Mouse (Mus musculus) left cerebral cortex, adult 11 months (tissue): Measurements from ENCODE around the gene H2-Ab1.
"Not testable (repeated sequence)": the region's sequence is repeated elsewhere in the genome, so short reads cannot be mapped to it uniquely, and the experiment has no call there.

Experiments
- DNase-seq: peaks from one replicate; pipeline ENCODE4 v3.0.0; 2022; ENCODE audit warnings: low spot score

H2-Ab1 gene

DNA sequence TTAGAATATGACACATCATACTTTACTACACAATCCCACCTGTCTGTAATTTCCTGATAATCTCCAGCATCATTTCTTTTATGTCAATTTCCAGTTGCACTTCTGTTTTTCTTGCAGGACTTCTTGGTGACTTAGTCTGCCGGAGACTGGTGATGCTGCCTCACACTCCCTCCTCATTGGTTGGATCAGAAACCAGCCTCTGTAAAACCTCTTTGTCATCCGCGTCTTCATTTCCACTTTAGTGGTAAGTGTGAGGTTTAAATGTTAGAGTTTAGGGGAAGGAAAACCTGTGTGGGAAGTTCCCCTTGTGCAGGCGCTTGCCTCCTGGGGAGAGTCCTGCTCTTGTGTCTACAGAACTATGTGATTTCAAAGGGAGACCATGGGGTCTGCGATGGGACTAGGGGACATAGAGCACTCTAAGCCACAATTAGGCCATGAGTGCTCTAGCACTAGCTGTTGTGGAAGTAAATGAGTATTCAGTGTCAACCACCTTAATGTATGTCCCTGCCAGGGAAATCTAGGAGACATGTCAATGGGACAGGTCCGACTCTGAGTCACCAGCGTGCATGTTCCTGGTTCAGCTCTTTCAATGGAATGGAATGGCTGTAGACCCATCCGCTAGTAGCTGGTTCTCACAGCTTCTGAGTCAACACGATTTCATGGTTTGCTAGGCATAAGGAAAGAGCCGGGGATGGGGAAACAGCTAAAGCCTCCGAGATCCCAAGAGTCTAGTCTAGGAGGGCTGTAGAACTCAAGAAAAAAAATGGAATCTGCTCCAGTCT lies at the start of gene H2-Ab1:
Gene H2-Ab1, plus strand, starts transcription at position 96 of the 782 bp plus-strand sequence.
- peak; percentile 71 for DNase-seq

DNA sequence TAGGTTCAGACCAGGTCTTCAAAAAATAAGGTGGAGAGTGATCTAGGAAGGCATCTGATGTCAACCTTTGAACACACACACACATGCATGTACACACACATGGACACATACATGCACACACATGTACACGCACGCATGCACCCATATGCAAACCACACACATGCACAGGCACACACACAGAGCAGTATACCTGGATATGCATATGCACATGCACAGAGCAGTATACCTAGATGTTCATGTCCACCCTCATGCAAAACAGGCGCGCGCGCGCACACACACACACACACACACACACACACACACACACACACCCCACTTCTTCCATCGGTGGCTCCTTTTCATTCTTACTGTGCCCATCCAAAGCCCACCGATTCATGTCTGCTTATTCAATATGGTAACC lies 49.6 kb upstream of the H2-Ab1 start:
- no peak for DNase-seq

DNA sequence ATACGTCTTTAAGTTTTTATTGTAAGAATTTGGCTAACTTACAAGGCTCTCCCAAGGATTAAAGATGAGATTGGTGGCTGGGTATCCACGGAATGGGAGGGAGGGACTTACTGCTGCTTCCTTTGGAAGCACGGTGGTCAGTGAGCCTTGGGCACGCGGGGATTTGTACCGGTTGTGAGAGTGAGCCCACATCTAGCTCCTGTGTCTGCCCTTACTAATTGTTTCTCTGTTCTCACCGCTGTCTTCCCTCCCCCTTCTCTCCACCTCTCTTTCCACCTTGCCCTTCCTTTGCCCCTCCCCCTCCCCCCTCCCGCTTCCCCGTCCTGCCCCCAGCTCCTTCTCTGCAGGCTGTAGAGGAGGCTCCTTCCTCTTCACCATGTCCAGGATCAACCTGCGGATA lies 49.1 kb upstream of the H2-Ab1 start:
- no peak for DNase-seq

DNA sequence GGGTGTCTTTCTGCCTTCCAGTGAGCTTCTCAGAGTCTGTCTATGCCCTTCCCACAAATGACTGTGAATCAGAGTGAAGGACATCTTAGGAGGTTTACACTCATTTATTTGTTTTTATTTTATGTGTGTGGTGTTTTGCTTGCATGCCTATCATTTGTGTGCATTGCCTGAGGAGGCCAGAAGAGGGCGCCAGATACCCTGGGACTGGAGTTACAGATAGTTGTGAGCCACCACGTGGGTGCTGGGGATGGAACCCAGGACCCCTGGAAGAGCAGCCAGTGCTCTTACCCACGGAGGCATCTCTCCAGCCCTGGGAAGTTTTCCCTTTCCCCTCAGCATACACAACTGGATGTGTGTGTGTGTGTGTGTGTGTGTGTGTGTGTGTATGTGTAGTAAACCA lies 47.8 kb upstream of the H2-Ab1 start:
- no peak for DNase-seq

DNA sequence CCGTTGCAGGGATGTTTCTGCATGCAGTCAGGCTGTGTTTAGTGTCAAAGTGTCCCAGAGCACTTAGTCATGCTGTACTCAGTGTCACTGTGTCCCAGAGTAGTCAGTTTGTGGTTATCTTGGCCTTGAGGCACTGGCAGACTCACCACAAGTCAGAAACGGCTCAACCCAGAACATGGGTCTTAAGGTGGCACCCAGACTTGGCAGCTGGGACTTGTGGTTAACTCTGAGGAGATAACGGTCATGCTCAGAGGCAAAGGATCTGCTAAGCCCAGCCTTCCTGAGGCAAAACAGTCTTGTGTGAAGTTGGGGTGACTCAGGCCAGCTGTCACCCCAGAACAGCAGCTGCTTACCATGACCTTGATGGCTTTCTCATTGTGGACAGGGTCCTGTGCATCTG lies 46.9 kb upstream of the H2-Ab1 start:
- no peak for DNase-seq

DNA sequence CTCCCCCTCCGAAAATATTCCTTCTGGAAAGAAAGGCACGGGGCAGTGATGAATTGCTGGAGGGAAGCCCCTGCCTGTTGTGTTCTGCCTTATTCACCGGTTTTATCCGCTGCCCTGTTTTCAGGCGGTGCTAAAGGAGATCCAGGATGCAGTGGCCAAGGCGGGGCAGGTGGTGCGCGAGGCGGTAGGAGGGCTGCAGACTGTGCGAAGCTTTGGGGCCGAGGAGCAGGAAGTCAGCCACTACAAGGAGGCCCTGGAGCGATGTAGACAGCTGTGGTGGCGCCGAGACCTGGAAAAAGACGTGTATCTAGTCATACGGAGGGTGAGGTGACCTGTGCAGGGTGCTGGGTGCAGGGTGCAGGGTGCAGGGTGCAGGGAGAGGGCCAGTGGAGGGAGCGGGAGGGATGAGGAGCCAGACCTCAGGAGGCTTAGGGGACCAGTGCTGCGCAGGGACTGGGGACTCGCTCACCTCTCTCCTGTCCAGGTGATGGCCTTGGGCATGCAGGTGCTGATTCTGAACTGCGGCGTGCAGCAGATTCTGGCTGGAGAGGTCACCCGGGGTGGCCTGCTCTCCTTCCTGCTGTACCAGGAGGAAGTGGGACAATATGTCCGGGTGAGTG lies 45.6 kb upstream of the H2-Ab1 start:
- DNase-seq, result no peak

DNA sequence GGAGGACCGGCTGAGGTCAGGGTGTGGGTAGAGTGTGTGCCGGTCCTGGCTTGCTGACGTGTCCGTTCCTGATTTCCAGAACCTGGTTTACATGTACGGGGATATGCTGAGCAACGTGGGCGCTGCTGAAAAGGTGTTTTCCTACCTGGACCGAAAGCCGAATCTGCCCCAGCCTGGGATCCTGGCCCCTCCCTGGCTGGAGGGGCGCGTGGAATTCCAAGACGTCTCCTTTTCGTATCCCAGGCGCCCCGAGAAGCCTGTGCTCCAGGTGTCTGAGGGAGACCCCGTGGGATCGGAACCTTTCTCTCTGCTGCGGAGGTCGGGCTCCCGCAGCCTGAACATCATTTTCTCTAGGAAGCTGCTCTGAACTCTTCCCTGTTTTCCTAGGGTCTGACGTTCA lies 43.6 kb upstream of the H2-Ab1 start:
- no peak for DNase-seq

DNA sequence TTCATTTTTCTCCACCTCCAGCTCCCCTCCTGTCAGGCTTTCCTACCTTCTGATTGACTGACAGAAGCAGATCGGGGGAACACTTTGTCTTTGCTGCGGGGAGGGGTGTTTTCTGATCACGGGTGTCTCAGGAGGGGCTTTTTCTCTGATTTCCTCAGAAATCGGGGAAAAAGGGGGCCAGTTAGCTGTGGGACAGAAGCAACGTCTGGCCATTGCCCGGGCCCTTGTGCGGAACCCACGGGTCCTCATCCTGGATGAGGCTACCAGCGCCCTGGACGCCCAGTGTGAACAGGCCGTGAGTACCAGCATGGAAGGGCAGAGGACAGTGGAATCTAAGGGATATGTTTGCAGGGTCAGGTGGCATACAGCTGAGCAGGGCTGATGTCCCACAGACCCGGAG lies 42.3 kb upstream of the H2-Ab1 start:
- DNase-seq, result no peak

DNA sequence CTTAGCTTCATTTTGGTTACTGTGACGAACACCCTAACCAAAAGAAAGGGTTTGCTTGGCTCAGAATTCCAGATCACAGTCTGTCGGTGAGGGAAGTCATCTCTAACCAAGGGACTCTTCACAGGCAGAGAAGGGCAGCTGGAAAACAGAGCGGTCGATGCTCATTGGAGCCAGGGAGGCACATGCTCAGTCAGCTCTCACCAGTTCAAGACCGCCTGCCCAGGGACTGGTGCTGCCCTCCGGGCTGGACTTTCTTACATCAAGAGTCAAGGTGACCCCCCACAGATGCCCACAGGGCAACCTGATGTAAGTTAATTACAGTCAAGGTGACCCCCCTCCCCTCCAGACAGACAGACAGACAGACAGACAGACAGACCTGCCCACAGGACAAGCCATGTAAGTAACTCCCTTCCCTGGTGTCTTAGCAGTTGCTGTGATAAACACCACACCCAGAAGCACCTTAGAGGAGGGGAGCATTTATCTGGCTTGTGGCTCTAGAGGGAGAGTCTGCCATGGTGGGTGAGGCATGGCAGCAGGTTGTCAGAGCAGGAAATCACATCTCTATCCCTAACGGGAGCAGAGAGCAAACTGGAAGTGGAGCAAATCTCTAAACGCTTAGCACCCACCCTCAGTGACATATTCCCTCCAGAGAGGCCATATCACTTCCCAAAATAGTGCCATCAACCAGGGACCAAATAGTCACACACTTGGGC lies 40.1 kb upstream of the H2-Ab1 start:
- no peak for DNase-seq

DNA sequence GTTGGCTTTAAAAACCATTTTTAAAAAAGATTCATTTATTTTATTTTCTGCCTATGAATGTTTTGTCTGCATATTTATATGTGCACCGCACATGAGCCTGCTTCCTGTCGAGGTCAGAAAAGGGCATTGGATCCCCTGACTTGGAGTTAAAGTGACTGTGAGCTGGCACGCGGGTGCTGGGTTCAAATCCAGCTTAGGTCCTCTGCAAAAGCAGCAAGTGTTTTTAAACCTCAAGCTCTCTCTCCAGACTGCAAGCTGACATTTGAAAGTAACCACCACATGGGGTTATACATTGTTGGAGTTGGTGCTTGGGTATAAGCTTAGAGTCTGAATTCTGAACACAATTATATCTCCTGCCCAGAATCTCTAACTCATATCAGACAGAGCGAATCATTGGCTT lies 39.5 kb upstream of the H2-Ab1 start:
- DNase-seq, result no peak

DNA sequence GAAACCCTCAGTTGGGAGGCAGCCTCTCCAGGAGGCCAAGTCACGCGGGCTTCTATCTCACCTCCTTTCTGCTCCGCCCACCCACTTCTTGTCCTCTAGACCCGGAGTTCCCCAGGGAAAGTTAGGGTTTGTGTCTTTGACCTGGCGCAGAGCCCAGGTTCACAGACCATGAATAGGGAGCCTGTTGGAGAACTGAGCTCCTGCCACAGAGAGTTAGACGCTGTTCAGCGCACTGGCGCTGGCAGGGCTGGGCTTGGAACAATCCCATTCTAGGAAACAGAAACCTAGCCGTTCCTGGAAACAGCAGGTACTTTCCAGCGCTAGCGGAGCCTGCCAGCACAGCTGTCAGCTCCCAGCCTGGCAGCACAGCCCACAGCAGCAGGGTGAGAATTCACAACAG lies 38.8 kb upstream of the H2-Ab1 start:
- DNase-seq, result no peak

DNA sequence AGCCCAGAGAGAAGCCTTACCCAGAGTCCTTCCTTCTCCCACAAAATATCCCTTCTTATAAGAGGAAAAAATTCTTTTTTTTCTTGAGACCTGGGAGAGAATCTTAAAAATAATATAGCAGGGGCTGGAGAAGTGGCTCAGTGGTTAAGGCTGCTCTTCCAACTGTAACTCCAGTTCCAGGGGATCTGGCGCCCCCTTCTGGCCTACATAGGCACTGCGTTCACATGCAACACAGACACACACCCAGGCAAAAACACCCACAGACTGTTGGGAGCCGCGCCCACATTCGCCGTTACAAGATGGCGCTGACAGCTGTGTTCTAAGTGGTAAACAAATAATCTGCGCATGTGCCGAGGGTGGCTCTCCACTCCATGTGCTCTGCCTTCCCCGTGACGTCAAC lies 38.4 kb upstream of the H2-Ab1 start:
- DNase-seq, result not testable (repeated sequence)

DNA sequence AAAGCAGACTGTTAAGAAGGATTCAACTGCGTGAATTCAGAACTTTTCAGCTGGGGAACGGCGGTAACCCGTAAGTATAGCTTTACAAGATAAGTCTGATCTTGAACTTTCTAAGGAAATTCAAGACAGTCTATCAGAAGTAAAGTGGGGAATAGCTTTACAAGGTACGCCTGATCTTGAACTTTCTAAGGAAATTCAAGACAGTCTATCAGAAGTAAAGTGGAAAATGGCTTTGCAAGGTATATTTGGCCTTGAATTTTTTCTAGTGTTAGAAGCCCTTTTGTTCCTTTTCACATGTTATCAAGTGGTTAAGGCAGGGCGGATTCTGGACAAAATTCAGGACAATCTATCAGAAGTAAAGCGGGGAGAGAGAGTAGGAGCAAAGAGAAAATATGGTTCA lies 37.7 kb upstream of the H2-Ab1 start:
- DNase-seq, result peak; percentile 42

DNA sequence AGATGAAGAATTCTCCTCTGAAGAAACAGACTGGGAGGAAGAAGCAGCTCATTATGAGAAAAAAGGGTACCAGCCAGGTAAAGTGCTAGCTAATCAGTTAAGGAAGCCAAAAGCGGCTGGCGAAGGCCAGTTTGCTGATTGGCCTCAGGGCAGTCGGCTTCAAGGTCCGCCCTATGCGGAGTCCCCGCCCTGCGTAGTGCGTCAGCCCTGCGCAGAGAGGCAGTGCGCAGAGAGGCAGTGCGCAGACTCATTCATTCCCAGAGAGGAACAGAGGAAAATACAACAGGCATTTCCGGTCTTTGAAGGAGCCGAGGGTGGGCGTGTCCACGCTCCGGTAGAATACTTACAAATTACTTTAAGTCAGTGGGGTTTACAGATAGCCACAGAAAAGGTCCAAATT lies 37.1 kb upstream of the H2-Ab1 start:
- DNase-seq, result not testable (repeated sequence)

DNA sequence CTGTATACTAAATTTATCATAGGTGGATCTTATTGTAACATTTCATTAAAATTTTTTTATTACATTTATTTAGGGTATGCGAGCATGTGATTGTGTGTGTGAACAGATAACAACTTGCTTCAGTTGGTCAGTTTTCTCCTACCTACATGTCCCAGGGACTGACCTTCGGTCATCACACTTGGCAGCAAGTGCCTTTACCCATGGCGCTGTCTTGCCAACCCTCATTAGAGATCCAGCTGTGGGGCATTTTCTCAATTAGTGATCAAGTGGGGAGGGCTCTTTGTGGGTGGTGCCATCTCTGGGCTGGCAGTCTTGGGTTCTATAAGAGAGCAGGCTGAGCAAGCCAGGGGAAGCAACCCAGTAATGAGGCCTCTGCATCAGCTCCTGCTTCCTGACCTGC lies 32.7 kb upstream of the H2-Ab1 start:
- DNase-seq, result no peak

DNA sequence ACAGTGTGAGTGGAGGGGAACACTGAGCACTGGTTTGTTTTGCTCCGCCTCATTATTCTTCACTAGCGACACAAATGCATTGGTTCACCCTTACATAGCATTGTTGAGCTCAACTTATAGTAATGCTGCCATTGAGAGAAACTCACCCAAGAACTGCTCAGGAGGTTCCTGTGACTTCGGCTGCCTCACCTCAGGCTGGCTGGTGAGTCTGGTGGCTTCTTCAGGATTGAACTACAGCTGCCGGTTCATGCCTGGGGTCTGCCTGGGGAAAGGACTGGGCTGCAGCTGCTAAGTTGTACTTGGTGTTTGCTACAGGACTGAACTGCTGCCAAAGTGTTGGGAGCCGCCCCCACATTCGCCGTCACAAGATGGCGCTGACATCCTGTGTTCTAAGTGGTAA lies 32.1 kb upstream of the H2-Ab1 start:
- DNase-seq, result no peak

DNA sequence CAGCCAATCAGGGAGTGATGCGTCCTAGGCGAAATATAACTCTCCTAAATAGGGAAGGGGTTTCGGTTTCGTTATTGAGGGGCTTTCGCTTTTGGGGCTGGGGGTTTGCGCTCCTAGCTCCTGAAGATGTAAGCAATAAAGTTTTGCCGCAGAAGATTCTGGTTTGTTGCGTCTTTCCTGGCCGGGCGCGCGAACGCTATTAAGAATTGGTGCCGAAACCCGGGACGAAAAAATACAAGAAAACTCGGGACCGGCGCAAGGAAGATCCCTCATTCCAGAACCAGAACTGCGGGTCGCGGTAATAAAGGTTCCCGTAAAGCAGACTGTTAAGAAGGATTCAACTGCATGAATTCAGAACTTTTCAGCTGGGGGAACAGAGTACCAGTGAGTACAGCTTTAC lies 31.6 kb upstream of the H2-Ab1 start:
- DNase-seq, result not testable (repeated sequence)

DNA sequence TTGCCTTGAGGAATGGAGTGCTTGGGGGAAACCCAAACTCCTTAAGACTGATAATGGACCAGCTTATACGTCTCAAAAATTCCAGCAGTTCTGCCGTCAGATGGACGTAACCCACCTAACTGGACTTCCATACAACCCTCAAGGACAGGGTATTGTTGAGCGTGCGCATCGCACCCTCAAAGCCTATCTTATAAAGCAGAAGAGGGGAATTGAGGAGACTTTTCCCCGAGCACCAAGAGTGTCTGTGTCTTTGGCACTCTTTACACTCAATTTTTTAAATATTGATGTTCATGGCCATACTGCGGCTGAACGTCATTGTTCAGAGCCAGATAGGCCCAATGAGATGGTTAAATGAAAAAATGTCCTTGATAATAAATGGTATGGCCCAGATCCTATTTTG lies 26.5 kb upstream of the H2-Ab1 start:
- DNase-seq, result not testable (repeated sequence)

DNA sequence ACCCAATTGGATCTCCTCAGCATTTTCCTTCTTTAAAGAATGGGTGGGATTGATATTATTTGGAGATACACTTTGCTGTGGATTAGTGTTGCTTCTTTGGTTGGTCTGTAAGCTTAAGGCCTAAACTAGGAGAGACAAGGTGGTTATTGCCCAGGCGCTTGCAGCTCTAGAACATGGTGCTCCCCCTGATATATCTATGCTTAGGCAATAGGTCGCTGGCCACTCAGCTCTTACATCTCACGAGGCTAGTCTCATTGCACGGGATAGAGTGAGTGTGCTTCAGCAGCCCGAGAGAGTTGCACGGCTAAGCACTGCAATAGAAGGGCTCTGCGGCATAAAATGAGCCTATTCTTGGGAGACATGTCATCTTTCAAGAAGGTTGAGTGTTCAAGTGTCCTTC lies 25.5 kb upstream of the H2-Ab1 start:
- not testable (repeated sequence) for DNase-seq

DNA sequence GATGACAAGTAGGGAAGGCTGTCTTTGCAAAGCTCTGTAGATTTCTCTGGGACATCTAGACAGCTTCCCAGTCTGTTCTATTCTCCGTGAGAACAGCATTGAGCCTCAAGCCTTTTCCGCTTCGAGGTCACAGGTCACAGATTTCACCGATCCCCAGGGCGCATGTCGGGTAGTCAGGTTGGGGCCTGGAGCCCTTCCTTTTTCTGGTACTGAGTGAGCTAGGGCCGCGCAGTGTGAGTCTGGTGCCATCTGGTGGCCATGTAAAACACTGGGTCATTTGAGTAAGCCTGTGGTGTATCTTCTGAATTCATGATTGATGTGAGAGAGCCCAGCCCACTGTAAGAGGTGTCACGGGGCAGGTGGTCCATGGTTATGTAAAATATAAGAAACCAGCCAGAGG lies 22.6 kb upstream of the H2-Ab1 start:
- peak; percentile 44 for DNase-seq

DNA sequence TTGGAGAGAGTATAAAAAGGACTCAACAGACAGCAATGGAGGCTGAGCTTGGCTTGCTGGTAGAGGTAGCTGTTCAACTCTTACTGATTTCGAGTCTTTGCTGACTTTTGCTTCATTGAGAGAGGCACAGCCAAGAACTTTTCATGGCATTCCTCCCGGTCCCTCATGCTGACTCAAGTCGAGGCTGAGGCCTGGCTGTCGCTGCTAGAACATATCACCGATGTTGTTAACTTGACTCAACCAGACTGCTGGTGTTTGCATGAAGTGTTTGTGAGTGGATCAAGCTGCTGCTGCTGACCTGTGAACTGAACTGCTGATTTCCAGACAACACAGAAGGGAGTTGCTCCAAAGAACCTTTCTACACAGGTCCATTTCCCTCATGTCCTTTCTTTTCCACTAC lies 20.8 kb upstream of the H2-Ab1 start:
- DNase-seq, result no peak

DNA sequence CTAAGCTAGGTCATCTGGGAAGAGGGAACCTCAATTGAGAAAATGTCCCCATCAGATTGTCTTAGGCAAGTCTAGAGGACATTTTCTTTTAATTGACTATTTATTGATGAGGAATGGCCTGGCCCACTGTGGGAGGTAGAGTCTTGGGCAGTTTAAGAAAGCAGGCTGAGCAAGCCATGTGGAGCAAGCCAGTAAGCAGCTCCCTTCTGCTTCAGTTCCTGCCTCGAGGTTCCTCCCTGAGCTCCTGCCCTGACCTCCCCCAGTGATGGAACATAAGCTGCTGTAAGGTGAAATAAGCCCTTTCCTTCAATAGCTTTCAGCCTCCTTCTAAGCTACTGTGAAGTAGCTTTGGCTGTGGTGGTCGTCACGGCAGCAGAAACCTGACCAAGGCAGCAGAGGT lies 19.7 kb upstream of the H2-Ab1 start:
- DNase-seq, result no peak

DNA sequence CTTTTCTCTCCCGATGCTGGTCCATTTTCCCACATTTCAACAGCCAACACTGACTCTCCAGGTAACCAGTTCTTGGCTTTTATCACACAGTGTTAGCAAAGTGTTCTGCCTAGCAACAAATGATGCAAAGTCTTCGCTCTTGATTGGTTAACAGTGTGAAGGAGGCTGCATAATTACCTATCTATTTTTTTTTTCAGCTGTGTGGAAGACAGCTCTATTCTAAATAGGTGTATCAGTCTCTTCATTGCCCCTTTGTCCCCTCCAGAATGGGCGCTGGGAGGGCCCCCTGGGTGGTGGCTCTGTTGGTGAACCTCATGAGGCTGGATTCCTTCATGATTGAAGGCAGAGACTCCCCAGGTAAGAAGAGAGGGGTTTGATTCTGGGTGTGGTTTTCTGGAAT lies 18.8 kb upstream of the H2-Ab1 start, which contains the start of gene H2-Ob:
Gene H2-Ob, plus strand, starts transcription at position 198 of the 400 bp plus-strand sequence.
- DNase-seq, result peak; percentile 55
